Mouse (Mus musculus): Measurements from ENCODE around the gene Flvcr2. TPM values are rescaled to one million over a fixed set of nuclear protein-coding genes. Genes with fewer than 3 reads are reported as not detected.

Flvcr2 gene
- 1.3 and 2.3 TPM in 2 replicates for polyA plus RNA-seq (2015; fragmentation: Nextera tagmentation; extraction: Ambion mirVana)

DNA sequence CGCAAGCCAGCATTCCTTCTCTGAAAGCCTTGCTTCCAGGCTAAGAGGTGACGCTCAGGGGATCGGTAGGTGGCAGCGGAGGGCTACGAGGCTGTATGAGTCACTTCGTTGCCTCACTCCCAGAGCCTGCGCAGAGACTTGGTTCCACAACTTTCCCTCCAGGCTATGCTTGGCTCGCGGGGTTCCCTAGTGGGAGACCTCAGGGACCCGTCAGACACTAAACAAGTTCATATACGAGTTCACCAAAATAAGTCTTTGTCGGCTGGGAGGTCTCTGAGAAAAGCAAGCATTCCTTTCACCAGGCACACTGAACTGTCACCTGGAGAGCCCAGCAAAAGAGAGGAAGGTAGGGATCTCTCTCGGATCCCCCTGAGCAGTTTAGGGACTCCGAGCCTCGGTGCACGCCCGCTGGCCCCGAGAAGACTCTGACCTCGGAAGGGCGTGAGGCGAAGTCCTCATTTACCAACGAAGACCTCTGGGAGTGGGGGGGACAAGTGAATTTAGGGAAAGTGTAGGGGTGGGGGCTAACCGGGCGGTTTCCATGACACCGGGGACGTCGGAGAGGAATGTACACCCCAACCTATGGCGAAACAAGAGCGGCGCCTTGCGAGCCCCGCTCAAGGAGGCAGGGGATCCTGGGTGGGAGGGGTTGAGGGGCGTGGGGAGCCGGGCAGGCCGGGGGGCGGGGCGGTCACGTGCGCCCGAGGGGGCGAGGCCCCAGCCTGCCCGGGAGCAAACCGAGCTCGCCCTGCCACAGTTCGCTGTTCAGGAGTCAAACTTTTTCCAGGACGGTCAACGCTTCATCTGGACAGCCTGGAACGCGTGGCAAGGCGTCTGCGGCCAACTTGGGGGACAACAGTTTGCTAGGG, at the start of gene Flvcr2:
TSS of gene Flvcr2 (plus strand) at position 713 of the 869 bp plus-strand sequence.

DNA sequence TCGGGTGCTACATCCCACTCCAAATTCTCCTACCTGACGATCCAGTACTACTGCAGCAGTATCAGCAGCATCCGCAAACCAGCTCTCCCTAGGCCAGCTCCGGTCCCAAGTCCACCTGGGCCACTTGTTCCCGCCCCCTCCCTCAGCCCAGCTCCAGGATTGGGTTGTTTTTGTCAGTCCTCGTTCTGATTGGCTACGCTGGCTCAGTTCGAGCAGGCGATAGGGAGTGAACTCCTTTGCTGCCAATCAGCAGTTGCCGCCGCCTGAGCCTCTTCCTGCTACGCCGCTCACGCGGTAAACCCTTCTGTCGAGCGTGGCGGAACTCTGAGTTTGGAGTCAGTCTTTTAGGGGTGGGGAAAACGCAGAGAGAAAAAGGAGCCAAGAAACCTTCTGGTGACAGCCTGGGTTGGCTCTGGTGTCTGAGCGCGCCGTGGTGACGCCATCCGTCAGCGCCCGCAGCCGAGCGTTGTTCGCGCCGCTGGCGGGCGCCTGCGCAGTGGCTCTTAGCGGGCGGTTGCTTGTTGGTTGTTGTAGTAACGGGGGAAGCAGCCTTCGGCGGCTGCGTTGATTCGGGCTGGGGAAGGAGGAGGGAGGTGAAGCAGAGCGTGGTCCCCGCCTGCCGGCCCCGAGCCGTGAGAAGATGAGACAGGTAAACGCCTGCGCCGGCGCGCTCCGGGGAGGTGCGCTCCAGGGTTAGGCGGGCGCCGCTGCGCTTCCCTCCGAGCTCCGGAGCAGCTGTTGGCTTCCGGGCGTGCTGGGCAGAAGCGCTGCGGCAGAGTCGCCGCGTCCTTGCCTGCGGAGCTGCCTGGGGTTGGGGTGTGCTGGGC, 78.3 kb downstream of the Flvcr2 start, which contains the start of the genes Erg28 and Ttll5:
TSS of gene Erg28 (minus strand) at position 113 of the 827 bp plus-strand sequence.
TSS of gene Ttll5 (plus strand) at position 222 of the 827 bp plus-strand sequence.

Other genes with a start within 250 kb of the Flvcr2 start
- gene Jdp2, start 147.5 kb upstream of the Flvcr2 start, polyA plus RNA-seq (2015; fragmentation: Nextera tagmentation; extraction: Ambion mirVana) = 0.82 and 1.2 TPM in 2 replicates
- gene Batf, start 59.9 kb upstream of the Flvcr2 start, polyA plus RNA-seq (2015; fragmentation: Nextera tagmentation; extraction: Ambion mirVana) = 8.8 and 10.5 TPM in 2 replicates
- 56.5 and 56.6 TPM in 2 replicates for gene Erg28, start 78.0 kb downstream of the Flvcr2 start, polyA plus RNA-seq (2015; fragmentation: Nextera tagmentation; extraction: Ambion mirVana)
- gene Ttll5, start 78.1 kb downstream of the Flvcr2 start, polyA plus RNA-seq (2015; fragmentation: Nextera tagmentation; extraction: Ambion mirVana) = 5.4 and 6.3 TPM in 2 replicates

Measured in spleen, postnatal 0 days (tissue).